Mouse (Mus musculus) megakaryocyte, embryonic 14.5 days (primary cell): Measurements from ENCODE around the gene Ctsw. TPM values are rescaled to one million over a fixed set of nuclear protein-coding genes. Genes with fewer than 3 reads are reported as not detected.

Experiments used
- H3K27me3 ChIP-seq: replicated peaks from 2 replicates; pipeline ENCODE3; 2012; ENCODE audit warnings: inconsistent platforms
- H3K36me3 ChIP-seq: replicated peaks from 2 replicates; pipeline ENCODE3; 2012; ENCODE audit warnings: low read length, inconsistent platforms, mixed read lengths
- H3K4me1 ChIP-seq: 2 replicates; pipeline ENCODE4 v1.6.1; 2012; ENCODE audit warnings: inconsistent platforms
- H3K4me3 ChIP-seq: replicated peaks from 2 replicates; pipeline ENCODE3; 2012; ENCODE audit warnings: moderate library complexity, mild to moderate bottlenecking, inconsistent platforms
- H3K9me3 ChIP-seq: 2 replicates; pipeline ENCODE4 v1.6.1; 2012; ENCODE audit warnings: inconsistent platforms
- FLI1 ChIP-seq: IDR thresholded peaks from 2 replicates; pipeline ENCODE4 v1.6.1; 2012; ENCODE audit warnings: low read length, inconsistent platforms, mixed read lengths
- GATA1 ChIP-seq: IDR thresholded peaks from 3 replicates; pipeline ENCODE4 v1.6.1; 2012; ENCODE audit warnings: mixed read lengths, low read length, inconsistent platforms, borderline replicate concordance
- polyA plus RNA-seq: library from polyadenylated mRNA; stranded (reverse); fragments of >175 nt; gene quantifications from 2 replicates; pipeline ENCODE4 v1.2.3, GENCODE M21; 2012; ENCODE audit warnings: low replicate concordance; ENCODE audit not compliant: insufficient read depth

Gene Ctsw
- polyA plus RNA-seq, 1 experiment = not detected

DNA sequence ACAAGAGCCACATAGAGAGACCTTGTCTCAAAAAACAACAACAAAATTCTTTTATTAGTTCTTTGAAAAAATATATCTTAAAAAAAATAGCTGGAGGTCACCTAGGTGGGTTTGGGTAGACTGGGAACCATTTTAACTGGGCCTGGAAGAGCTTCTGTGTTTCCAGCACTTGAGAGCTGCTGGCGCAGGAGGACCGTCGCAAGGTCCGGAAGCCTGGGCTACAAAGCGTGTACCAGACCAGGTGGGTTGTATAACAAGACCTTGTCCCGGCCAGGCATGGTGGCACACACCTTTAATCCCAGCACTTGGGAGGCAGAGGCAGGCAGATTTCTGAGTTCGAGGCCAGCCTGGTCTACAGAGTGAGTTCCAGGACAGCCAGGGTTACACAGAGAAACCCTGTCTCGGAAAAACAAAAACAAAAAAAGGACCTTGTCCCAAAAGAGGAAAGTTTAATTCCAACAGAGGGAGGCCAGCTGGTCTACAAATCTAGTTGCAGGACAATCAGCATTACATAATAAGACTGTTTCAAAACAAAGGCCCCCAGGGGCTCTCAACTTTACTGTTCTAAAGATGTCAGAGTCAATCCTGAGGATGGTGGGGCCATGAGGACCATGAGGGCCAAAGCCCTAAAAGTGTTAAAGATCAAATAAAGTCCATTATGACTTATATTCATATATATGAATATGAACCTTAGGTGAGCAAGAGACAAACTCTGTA, 49.4 kb downstream of the Ctsw start:
- peaks cover 42% of the 10 kb centered on the region for H3K36me3 ChIP-seq
- H3K4me3 ChIP-seq = no peak overlapping the region
- H3K9me3 ChIP-seq = no peaks in the 10 kb centered on the region
- TF ChIP-seq GATA1 (no peak), FLI1 (no peak)
- H3K27me3 ChIP-seq = no peaks in the 10 kb centered on the region
- peaks cover 52% of the 10 kb centered on the region for H3K4me1 ChIP-seq

Other genes starting within 250 kb of the Ctsw start
- gene Pacs1, start 195.4 kb downstream of the Ctsw start, polyA plus RNA-seq = 40.2 and 130 TPM in 2 replicates
- 158 and 268 TPM in 2 replicates for gene Sf3b2, start 173.1 kb downstream of the Ctsw start, polyA plus RNA-seq
- gene Gal3st3, start 170.2 kb downstream of the Ctsw start, polyA plus RNA-seq = not detected in 2 replicates
- not detected in 2 replicates for gene Catsper1, start 132.8 kb downstream of the Ctsw start, polyA plus RNA-seq
- gene Cst6, start 118.9 kb downstream of the Ctsw start, polyA plus RNA-seq = 0.54 and 9.2 TPM in 2 replicates
- gene Eif1ad, start 101.8 kb downstream of the Ctsw start, polyA plus RNA-seq = 4.8 and 48.1 TPM in 2 replicates
- 21.6 and 178 TPM in 2 replicates for gene Banf1, start 101.3 kb downstream of the Ctsw start, polyA plus RNA-seq
- 44.3 and 152 TPM in 2 replicates for gene Sart1, start 79.8 kb downstream of the Ctsw start, polyA plus RNA-seq
- gene Tsga10ip, start 66.0 kb downstream of the Ctsw start, polyA plus RNA-seq = 2.6 TPM in 1 of 2 replicates, not detected in the other
- 369 and 449 TPM in 2 replicates for gene Drap1, start 43.5 kb downstream of the Ctsw start, polyA plus RNA-seq
- 100 and 136 TPM in 2 replicates for gene AI837181, start 43.4 kb downstream of the Ctsw start, polyA plus RNA-seq
- gene Fosl1, start 21.0 kb downstream of the Ctsw start, polyA plus RNA-seq = 4.3 TPM in 1 of 2 replicates, not detected in the other
- gene Ccdc85b, start 10.6 kb downstream of the Ctsw start, polyA plus RNA-seq = 4.9 and 12.3 TPM in 2 replicates
- gene Fibp, start 7.9 kb downstream of the Ctsw start, polyA plus RNA-seq = 25.9 and 134 TPM in 2 replicates
- gene Efemp2, start 5.4 kb upstream of the Ctsw start, polyA plus RNA-seq = 2.0 TPM in 1 of 2 replicates, not detected in the other
- gene Mus81, start 19.9 kb upstream of the Ctsw start, polyA plus RNA-seq = 40.1 and 41.1 TPM in 2 replicates
- gene Cfl1, start 21.9 kb upstream of the Ctsw start, polyA plus RNA-seq = 2,588 and 4,768 TPM in 2 replicates
- not detected in 2 replicates for gene 1700020D05Rik, start 35.3 kb upstream of the Ctsw start, polyA plus RNA-seq
- 3.6 and 4.0 TPM in 2 replicates for gene Snx32, start 42.0 kb upstream of the Ctsw start, polyA plus RNA-seq
- not detected in 2 replicates for gene Ovol1, start 92.1 kb upstream of the Ctsw start, polyA plus RNA-seq
- gene Ap5b1, start 99.5 kb upstream of the Ctsw start, polyA plus RNA-seq = 23.7 and 35.2 TPM in 2 replicates
- gene Rnaseh2c, start 133.4 kb upstream of the Ctsw start, polyA plus RNA-seq = 356 and 520 TPM in 2 replicates
- gene Kat5, start 141.7 kb upstream of the Ctsw start, polyA plus RNA-seq = 26.7 and 57.5 TPM in 2 replicates
- 105 and 119 TPM in 2 replicates for gene Rela, start 169.0 kb upstream of the Ctsw start, polyA plus RNA-seq
- 116 and 134 TPM in 2 replicates for gene Sipa1, start 195.2 kb upstream of the Ctsw start, polyA plus RNA-seq
- gene Map3k11, start 220.2 kb upstream of the Ctsw start, polyA plus RNA-seq = 156 and 158 TPM in 2 replicates
- gene Pcnx3, start 220.4 kb upstream of the Ctsw start, polyA plus RNA-seq = 161 and 607 TPM in 2 replicates
- gene Kcnk7, start 235.9 kb upstream of the Ctsw start, polyA plus RNA-seq = not detected in 2 replicates